10 mouse cellular contexts compared by ENCODE assay signal in the genomic region with DNA sequence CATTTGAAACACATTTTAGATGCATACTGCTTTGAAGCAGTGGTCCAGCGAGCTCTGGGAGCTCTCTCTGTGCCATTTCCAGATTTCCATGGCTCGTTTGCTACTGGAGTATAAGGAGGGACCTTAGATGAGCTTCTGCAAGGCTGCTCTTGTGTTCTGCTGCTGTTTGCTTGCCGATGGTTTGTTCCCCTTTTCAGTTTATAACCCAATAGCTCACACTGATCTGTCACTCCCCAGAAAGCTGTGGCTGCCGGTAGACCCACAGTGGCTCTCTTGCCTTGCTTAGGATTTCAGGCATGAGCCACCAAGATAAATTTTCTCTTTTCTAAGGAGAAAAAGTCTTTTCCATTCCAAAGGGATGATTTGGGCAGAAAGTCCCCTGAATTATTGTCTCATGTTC.
"Had no signal": no experiment of that assay in that cellular context is flagged by ENCODE, and none has a peak within 500 bp of the region (broad histone marks: within the 10 kb centered on the region; RNA-seq: fewer than 3 reads in every experiment).

No protein-coding gene starts in this region.

- ATAC-seq: midbrain, embryonic 13.5 days; midbrain, embryonic 15.5 days had no signal

- DNase-seq: lung, adult 18-20 months; lung, embryonic 14.5 days; lung, postnatal 10 days; lung, postnatal 4 days; right cerebral cortex, postnatal 14 days; thymus, adult 2 months; thymus, postnatal 25 days; thymus, postnatal 4 days had no signal
